8 mouse cellular contexts compared by ENCODE assay signal in the genomic region with DNA sequence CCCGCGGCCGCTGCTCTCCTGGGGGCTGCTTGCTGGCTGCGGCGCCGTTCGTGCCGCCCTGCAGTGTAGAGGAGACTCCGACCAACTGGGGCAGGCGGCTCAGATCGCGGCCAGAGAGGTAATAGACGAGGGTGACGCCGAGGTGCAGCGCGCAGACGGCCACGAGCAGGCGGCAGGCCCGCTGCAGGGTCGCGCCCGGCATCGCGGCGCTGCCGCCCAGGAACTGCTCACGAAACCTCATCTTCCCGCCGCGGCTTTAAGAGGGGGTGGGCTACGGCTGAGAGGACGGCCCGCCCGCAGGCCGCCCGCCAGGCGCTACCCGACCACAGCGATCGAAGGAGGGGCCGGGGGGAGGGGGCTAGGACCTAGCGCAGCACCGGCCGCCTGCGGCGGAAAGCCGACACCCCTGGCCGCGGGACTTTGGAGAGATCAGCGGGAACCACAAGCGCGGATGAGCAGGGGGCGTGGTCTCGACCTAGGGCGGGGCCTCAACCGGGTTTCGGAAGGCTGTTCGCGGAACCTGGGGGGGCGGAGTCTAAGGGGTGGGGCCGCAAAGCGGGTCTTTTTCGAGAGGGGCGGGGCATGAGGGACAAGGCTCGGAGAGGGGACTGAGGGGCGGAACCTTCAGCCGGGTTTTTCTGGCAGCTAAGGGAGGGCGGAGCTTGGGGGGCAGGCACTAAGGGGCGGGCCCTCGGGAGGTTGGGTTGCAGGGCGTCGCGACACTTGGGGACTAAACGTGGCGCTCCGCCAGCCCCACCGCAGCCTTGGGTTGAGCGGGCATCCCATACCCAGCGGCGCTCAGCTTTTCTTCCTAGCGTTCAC. TPM values are rescaled to one million over a fixed set of nuclear protein-coding genes. Genes with fewer than 3 reads are reported as not detected.
A peak's percentile ranks its signal among the peaks of the same experiment; 100 is the strongest.
DNase-seq lines count a peak whose midpoint lies in the region; ATAC-seq lines count a peak whose summit lies in the region.

A gene (minus strand): TSS at position 441 of the 822 bp plus-strand sequence.

- peaks cover 3% of the 10 kb centered on the region; the same call in 1 of the 2 replicates for H3K4me1 ChIP-seq in hindbrain, embryonic 11.5 days (replicated peaks; ENCODE audit: control insufficient read depth, insufficient read depth, low read length)

- H3K27ac ChIP-seq in hindbrain, embryonic 11.5 days (ENCODE audit: low read depth, low read length): peak within 1 kb of the TSS; percentile 87

- 0% methylated on average over 65 of the region's 83 CpGs for WGBS in hindbrain, embryonic 11.5 days

- no peaks in the 10 kb centered on the region for H3K27me3 ChIP-seq in hindbrain, embryonic 11.5 days (ENCODE audit: control insufficient read depth, insufficient read depth, low read length)

- H3K36me3 ChIP-seq in hindbrain, embryonic 11.5 days (ENCODE audit: control insufficient read depth, insufficient read depth, low read length): no peaks in the 10 kb centered on the region

- H3K4me3 ChIP-seq in hindbrain, embryonic 11.5 days (ENCODE audit: low read depth, low read length): peak within 1 kb of the TSS; percentile 76

- H3K9ac ChIP-seq in hindbrain, embryonic 11.5 days (ENCODE audit: low read depth, low read length): peak within 1 kb of the TSS; percentile 90

- H3K4me2 ChIP-seq in hindbrain, embryonic 11.5 days (replicated peaks; ENCODE audit: low read depth, low read length): peak within 1 kb of the TSS; percentile 94

- peak; percentile 96 for ATAC-seq in hindbrain, embryonic 11.5 days (ENCODE audit: low FRiP score)

- no peaks in the 10 kb centered on the region for H3K9me3 ChIP-seq in hindbrain, embryonic 11.5 days (ENCODE audit: control insufficient read depth, low read length)

- peak; percentile 97 for DNase-seq in MN1 (ENCODE audit: low spot score)
- DNase-seq in cerebellum, adult 9-10 months: peak; percentile 89
- DNase-seq in frontal cortex, adult 2 months (ENCODE audit: extremely low spot score in 1 of 2, low spot score in 1 of 2): peak; percentile 89 to 94
- DNase-seq in hindbrain, embryonic 11.5 days (ENCODE audit: low spot score): peak; percentile 100
- peak; percentile 96 for DNase-seq in layer of hippocampus, postnatal 10 days (ENCODE audit: low spot score in 2 of 2)
- DNase-seq in lung, postnatal 10 days: peak; percentile 100
- peak; percentile 100 for DNase-seq in ovary, postnatal 36 days (ENCODE audit: low spot score)
- peak; percentile 99 for DNase-seq in thymus, postnatal 25 days

RNA-seq across cellular contexts. Expression of the gene that starts here (rescaled TPM):
- 4.7 and 5.2 TPM in 2 replicates for polyA plus RNA-seq in frontal cortex, adult 2 months (2012; rRNA removed)
- polyA plus RNA-seq in hindbrain, embryonic 11.5 days (2014; fragmentation: Nextera tagmentation; extraction: Ambion mirVana): 15.1 and 16.2 TPM in 2 replicates
- 1 to 10 TPM; 6.5 to 7.0 TPM for total RNA-seq in layer of hippocampus, postnatal 10 days (2021)

Comparison
In these comparisons a context has a peak if more than half of its experiments do, and no peak if none do; other contexts are left out.
1. Peak in every context shown above with its lines: DNase-seq, ATAC-seq, H3K4me3 ChIP-seq and H3K27ac ChIP-seq.